Mouse (Mus musculus) liver, adult 2 months (tissue): ENCODE data around the gene Marc2. TPM values are rescaled to one million over a fixed set of nuclear protein-coding genes. Genes with fewer than 3 reads are reported as not detected.

Experiments used
- DNase-seq: peaks from one replicate; pipeline ENCODE4 v3.0.0-alpha.2; 2011; ENCODE audit warnings: low read depth, low spot score; ENCODE audit errors: extremely low read depth
- H3K27ac ChIP-seq: fragments of 200-500 bp; replicated peaks from 2 replicates; pipeline ENCODE4 v1.5.1; 2012; ENCODE audit warnings: low read depth, mild to moderate bottlenecking, control low read depth, inconsistent platforms, low read length; ENCODE audit not compliant: insufficient read depth
- H3K27me3 ChIP-seq: fragments of 200-500 bp; 2 replicates; pipeline ENCODE4 v1.6.1; 2012; ENCODE audit warnings: mild to moderate bottlenecking, moderate library complexity, low read length, inconsistent platforms; ENCODE audit not compliant: control insufficient read depth, insufficient read depth
- H3K36me3 ChIP-seq: fragments of 200-500 bp; 2 replicates; pipeline ENCODE4 v1.6.1; 2012; ENCODE audit warnings: low read length, inconsistent platforms; ENCODE audit not compliant: control insufficient read depth, insufficient read depth
- H3K4me1 ChIP-seq: fragments of 200-500 bp; 2 replicates; pipeline ENCODE4 v1.6.1; 2011; ENCODE audit warnings: low read length; ENCODE audit not compliant: control insufficient read depth, insufficient read depth
- H3K4me3 ChIP-seq: fragments of 200-500 bp; 2 replicates; pipeline ENCODE4 v1.5.1; 2011; ENCODE audit warnings: low read depth, mild to moderate bottlenecking, control low read depth, low read length, moderate library complexity; ENCODE audit not compliant: insufficient read depth
- H3K79me2 ChIP-seq: fragments of 200-500 bp; 2 replicates; pipeline ENCODE4 v1.6.1; 2012; ENCODE audit warnings: inconsistent platforms, mild to moderate bottlenecking, low read length, moderate library complexity; ENCODE audit not compliant: control insufficient read depth, insufficient read depth
- H3K9ac ChIP-seq: fragments of 200-500 bp; 2 replicates; pipeline ENCODE4 v1.6.1; 2012; ENCODE audit warnings: low read depth, mild to moderate bottlenecking, control low read depth, inconsistent platforms, low read length
- CTCF ChIP-seq: fragments of 200-500 bp; IDR thresholded peaks from 2 replicates; pipeline ENCODE4 v1.5.1; 2011; ENCODE audit warnings: low read depth, low read length, control low read depth
- POLR2A ChIP-seq: fragments of 200-500 bp; IDR thresholded peaks from 2 replicates; pipeline ENCODE4 v1.6.1; 2011; ENCODE audit warnings: low read length, control low read depth; ENCODE audit not compliant: insufficient read depth; ENCODE audit errors: extremely low read depth
- WGBS: fragments of 180-500 bp; shearing (Covaris S2); methylation state at CpG from one replicate; pipeline ENCODE4 v1.1.7; 2018; 5-methylcytosine and 5-hydroxymethylcytosine counted together
- polyA plus RNA-seq: library from polyadenylated mRNA; depleted of rRNA; stranded (reverse); fragments of >200 nt; gene quantifications from 2 replicates; pipeline ENCODE4 v1.2.3, GENCODE M21; 2012
- total RNA-seq: library from RNA; depleted of rRNA; stranded (reverse); fragments of >200 nt; gene quantifications from 2 replicates; pipeline ENCODE4 v1.2.3, GENCODE M21; 2014

Gene Marc2
- total and polyA plus RNA-seq, 2 experiments = 365 to 653 TPM

DNA sequence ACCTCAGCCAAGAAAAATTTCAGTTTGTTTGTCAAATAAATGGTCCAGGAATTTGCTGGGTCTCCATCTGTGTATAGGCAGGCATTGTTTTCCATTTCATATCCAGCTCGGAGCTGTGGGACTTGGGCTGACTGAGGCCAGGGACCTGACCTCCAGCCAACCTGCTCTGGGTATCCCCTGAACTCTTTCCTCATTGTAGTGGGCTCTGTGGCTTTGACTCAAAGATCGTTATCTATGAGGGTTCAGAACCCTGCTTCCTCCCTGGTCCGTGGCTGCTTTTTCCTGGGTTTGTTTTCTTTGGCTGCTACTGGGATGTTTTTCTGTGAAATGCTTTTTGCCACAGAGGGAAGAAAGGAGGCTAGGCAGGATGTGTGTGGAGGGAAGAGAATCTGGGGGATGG, 7.7 kb upstream of the Marc2 start:
- no peaks in the 10 kb centered on the region; the same call in 1 of the 2 replicates for H3K79me2 ChIP-seq
- 17% methylated on average over 3 of the region's 3 CpGs for WGBS
- TF ChIP-seq POLR2A = no peak
- TF ChIP-seq CTCF = no peak
- no peak for DNase-seq
- peaks cover 18% of the 10 kb centered on the region for H3K4me1 ChIP-seq
- H3K4me3 ChIP-seq = no peak overlapping the region
- H3K27me3 ChIP-seq = no peaks in the 10 kb centered on the region
- H3K27ac ChIP-seq = peak overlapping the region; percentile 51
- no peak overlapping the region for H3K9ac ChIP-seq
- no peaks in the 10 kb centered on the region for H3K36me3 ChIP-seq

- H3K36me3 ChIP-seq = no peaks in the 10 kb centered on the region
- TF ChIP-seq POLR2A (no peak), CTCF (peak; percentile 96)
- H3K27ac ChIP-seq = peak overlapping the region; percentile 51
- no peak overlapping the region for H3K4me3 ChIP-seq
- peak overlapping the region; percentile 9 for H3K9ac ChIP-seq
- no peaks in the 10 kb centered on the region; the same call in 1 of the 2 replicates for H3K79me2 ChIP-seq
- WGBS = 23% methylated on average over 5 of the region's 5 CpGs
- peak; percentile 70 for DNase-seq
- peaks cover 15% of the 10 kb centered on the region for H3K4me1 ChIP-seq
- H3K27me3 ChIP-seq = no peaks in the 10 kb centered on the region
These were observed 7.1 kb upstream of the Marc2 start for GRCm38 (mm10) chr1:184853339-184853738.

- TF ChIP-seq POLR2A (peak; percentile 57; the same call in 1 of the 2 replicates), CTCF (peak; percentile 82)
- DNase-seq = peak; percentile 98
These were observed 5.7 kb upstream of the Marc2 start for GRCm38 (mm10) chr1:184851741-184852618.

DNA sequence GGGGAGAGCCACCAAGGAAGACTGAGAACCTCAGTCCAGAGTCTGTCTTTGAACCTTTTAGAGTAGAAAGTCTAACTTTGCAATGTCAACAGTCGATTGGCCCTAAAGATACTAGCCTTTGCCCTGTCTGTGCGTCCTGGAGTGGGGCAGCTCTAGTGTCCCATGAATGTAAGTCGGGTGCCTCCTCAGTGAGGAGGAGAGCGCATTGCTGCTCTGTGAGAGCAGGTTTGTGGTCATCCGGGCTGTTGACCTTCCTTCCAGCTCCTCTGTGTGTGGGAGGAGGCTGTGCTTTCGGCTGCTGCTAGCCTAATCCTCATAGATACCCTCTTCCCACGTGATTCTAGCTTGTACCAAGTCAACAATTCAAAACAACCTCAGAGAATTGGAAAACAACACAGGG, 4.9 kb upstream of the Marc2 start:
- peak overlapping the region; percentile 89 for H3K27ac ChIP-seq
- H3K9ac ChIP-seq = peak overlapping the region; percentile 10; the same call in 1 of the 2 replicates

More at GRCm38 (mm10) chr1:184851741-184852618, 5.7 kb upstream of the Marc2 start:
- Histone ChIP-seq H3K9ac (peak overlapping the region; percentile 62), H3K79me2 (no peaks in the 10 kb centered on the region; the same call in 1 of the 2 replicates), H3K27ac (peak overlapping the region; percentile 89), H3K36me3 (no peaks in the 10 kb centered on the region), H3K4me3 (peak overlapping the region; percentile 42), H3K27me3 (no peaks in the 10 kb centered on the region), H3K4me1 (peaks cover 14% of the 10 kb centered on the region)
- 1% methylated on average over 31 of the region's 31 CpGs for WGBS

DNA sequence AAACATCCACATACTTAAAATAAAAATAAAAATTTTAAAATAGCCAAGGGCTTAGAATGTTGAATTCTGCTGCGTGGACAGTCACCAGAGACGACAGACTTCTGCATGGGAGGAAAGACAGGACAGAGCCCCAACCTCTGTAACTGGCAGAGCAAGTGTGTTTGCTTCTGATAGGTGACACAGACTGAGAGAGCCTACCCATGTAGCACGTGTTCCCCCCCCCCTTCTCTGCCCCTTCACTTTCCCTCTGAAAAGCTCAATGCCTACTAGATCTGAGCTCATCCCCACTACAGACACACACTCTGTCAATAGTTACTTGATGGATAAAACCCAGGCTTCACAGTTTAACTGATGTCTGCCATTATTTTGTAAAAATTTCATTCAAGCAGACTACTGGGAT, 722 bp upstream of the Marc2 start:
- H3K27me3 ChIP-seq = no peaks in the 10 kb centered on the region
- peaks cover 15% of the 10 kb centered on the region for H3K4me1 ChIP-seq
- no peak for DNase-seq
- H3K9ac ChIP-seq = no peak overlapping the region
- peaks cover 29% of the 10 kb centered on the region for H3K79me2 ChIP-seq
- H3K27ac ChIP-seq = peak overlapping the region; percentile 22; the same call in 1 of the 2 replicates
- H3K4me3 ChIP-seq = no peak overlapping the region
- WGBS = 25% methylated on average over 3 of the region's 3 CpGs
- no peaks in the 10 kb centered on the region for H3K36me3 ChIP-seq
- no peak for TF ChIP-seq CTCF
- TF ChIP-seq POLR2A = no peak

More for the DNA sequence above, 4.9 kb upstream of the Marc2 start:
- no peaks in the 10 kb centered on the region; the same call in 1 of the 2 replicates for H3K79me2 ChIP-seq
- peak; percentile 95 for DNase-seq
- TF ChIP-seq POLR2A (peak; percentile 50; the same call in 1 of the 2 replicates), CTCF (no peak)
- WGBS = 8% methylated on average over 7 of the region's 7 CpGs
- no peak overlapping the region for H3K4me3 ChIP-seq
- no peaks in the 10 kb centered on the region for H3K27me3 ChIP-seq
- no peaks in the 10 kb centered on the region for H3K36me3 ChIP-seq
- H3K4me1 ChIP-seq = peaks cover 14% of the 10 kb centered on the region
